Mouse (Mus musculus) gastrocnemius, postnatal 10 days (tissue): ENCODE data around the gene Lrrc41. TPM values are rescaled to one million over a fixed set of nuclear protein-coding genes. Genes with fewer than 3 reads are reported as not detected.

Experiments
- total RNA-seq, 2 experiments: library from RNA; stranded (reverse); gene quantifications; 2 replicates each; pipeline ENCODE4 v1.2.3; 2021

The Lrrc41 gene
- total RNA-seq, 2 experiments from 2014 or later = 26.8 to 31.2 TPM

Other genes starting within 250 kb of the Lrrc41 start
- gene Mob3c, start 247.2 kb upstream of the Lrrc41 start, total RNA-seq = 1 to 10 TPM; 4.8 to 5.6 TPM
- gene Mknk1, start 236.1 kb upstream of the Lrrc41 start, total RNA-seq = 10 to 100 TPM; 28.9 to 30.6 TPM
- gene Kncn, start 190.9 kb upstream of the Lrrc41 start, total RNA-seq = not detected
- gene 6430628N08Rik, start 184.6 kb upstream of the Lrrc41 start, total RNA-seq = not detected
- gene Dmbx1, start 135.3 kb upstream of the Lrrc41 start, total RNA-seq = not detected
- under 1 TPM; 0.68 to 0.75 TPM for gene Faah, start 57.3 kb upstream of the Lrrc41 start, total RNA-seq
- gene Nsun4, start 21.4 kb upstream of the Lrrc41 start, total RNA-seq = 10 to 100 TPM; 12.4 to 12.9 TPM
- gene Uqcrh, start 198 bp upstream of the Lrrc41 start, total RNA-seq = 100 to 1,000 TPM; 741 to 954 TPM
- gene Rad54l, start 48.4 kb downstream of the Lrrc41 start, total RNA-seq = 1 to 10 TPM; 2.2 to 3.6 TPM
- gene Pomgnt1, start 48.6 kb downstream of the Lrrc41 start, total RNA-seq = 10 to 100 TPM; 53.7 to 55.1 TPM
- gene Lurap1, start 76.1 kb downstream of the Lrrc41 start, total RNA-seq = 10 to 100 TPM in 1 of 2 experiments, 1 to 10 TPM in 1; 9.6 to 14.5 TPM
- gene Tspan1, start 92.3 kb downstream of the Lrrc41 start, total RNA-seq = not detected
- not detected for gene 1700042G07Rik, start 98.1 kb downstream of the Lrrc41 start, total RNA-seq
- gene Gm49337, start 98.1 kb downstream of the Lrrc41 start, total RNA-seq = not detected
- 10 to 100 TPM in 1 of 2 experiments, 1 to 10 TPM in 1; 9.3 to 11.9 TPM for gene Pik3r3, start 146.3 kb downstream of the Lrrc41 start, total RNA-seq